Mouse (Mus musculus): ENCODE results near the gene Mmachc. TPM values are rescaled to one million over a fixed set of nuclear protein-coding genes. Genes with fewer than 3 reads are reported as not detected.
"Not testable (repeated sequence)": the region's sequence is repeated elsewhere in the genome, so short reads cannot be mapped to it uniquely, and the experiment has no call there.

Gene Mmachc
- polyA plus RNA-seq, 1 experiment from 2014 or later: 27.0 TPM

GRCm38 (mm10) chr4:116677808-116678207 lies 30.4 kb downstream of the Mmachc start:
- H3K4me1 ChIP-seq (ENCODE audit: insufficient read depth, low read length): no peaks in the 10 kb centered on the region
- H3K36me3 ChIP-seq (ENCODE audit: insufficient read depth, low read length): no peaks in the 10 kb centered on the region
- H3K9me3 ChIP-seq (ENCODE audit: low read length): no peaks in the 10 kb centered on the region
- H3K4me2 ChIP-seq (replicated peaks; ENCODE audit: low read depth, low read length): no peak overlapping the region
- H3K4me3 ChIP-seq (ENCODE audit: low read length): no peak overlapping the region
- no peak overlapping the region for H3K9ac ChIP-seq (replicated peaks; ENCODE audit: low read length)
- H3K27ac ChIP-seq (ENCODE audit: low read length): no peak overlapping the region
- no peaks in the 10 kb centered on the region for H3K27me3 ChIP-seq (ENCODE audit: insufficient read depth, low read length)
- WGBS: 65% methylated on average over 1 of the region's 1 CpGs
- no peak for ATAC-seq (ENCODE audit: low FRiP score, low TSS enrichment)

- H3K27me3 ChIP-seq (ENCODE audit: insufficient read depth, low read length): no peaks in the 10 kb centered on the region
- no peak overlapping the region for H3K9ac ChIP-seq (replicated peaks; ENCODE audit: low read length)
- 87% methylated on average over 3 of the region's 3 CpGs for whole genome bisulfite sequencing
- no peak for ATAC-seq (ENCODE audit: low FRiP score, low TSS enrichment)
- H3K36me3 ChIP-seq (ENCODE audit: insufficient read depth, low read length): no peaks in the 10 kb centered on the region
- no peaks in the 10 kb centered on the region for H3K9me3 ChIP-seq (ENCODE audit: low read length)
- H3K27ac ChIP-seq (ENCODE audit: low read length): no peak overlapping the region
- no peaks in the 10 kb centered on the region for H3K4me1 ChIP-seq (ENCODE audit: insufficient read depth, low read length)
- H3K4me2 ChIP-seq (replicated peaks; ENCODE audit: low read depth, low read length): no peak overlapping the region
- no peak overlapping the region for H3K4me3 ChIP-seq (ENCODE audit: low read length)
These were observed 32.2 kb downstream of the Mmachc start for GRCm38 (mm10) chr4:116676027-116676426.

GRCm38 (mm10) chr4:116674761-116675160 lies 33.4 kb downstream of the Mmachc start:
- ATAC-seq (ENCODE audit: low FRiP score, low TSS enrichment); H3K27me3 ChIP-seq (ENCODE audit: insufficient read depth, low read length); H3K27ac ChIP-seq (ENCODE audit: low read length); H3K4me3 ChIP-seq (ENCODE audit: low read length); H3K36me3 ChIP-seq (ENCODE audit: insufficient read depth, low read length); H3K9ac ChIP-seq (replicated peaks; ENCODE audit: low read length); H3K9me3 ChIP-seq (ENCODE audit: low read length); H3K4me1 ChIP-seq (ENCODE audit: insufficient read depth, low read length); H3K4me2 ChIP-seq (replicated peaks; ENCODE audit: low read depth, low read length): not testable (repeated sequence)
- 90% methylated on average over 6 of the region's 6 CpGs for WGBS

GRCm38 (mm10) chr4:116672785-116673184 lies 35.4 kb downstream of the Mmachc start:
- Histone ChIP-seq H3K27me3 (ENCODE audit: insufficient read depth, low read length) (no peaks in the 10 kb centered on the region), H3K9me3 (ENCODE audit: low read length) (no peaks in the 10 kb centered on the region), H3K4me1 (ENCODE audit: insufficient read depth, low read length) (no peaks in the 10 kb centered on the region), H3K9ac (replicated peaks; ENCODE audit: low read length) (no peak overlapping the region), H3K4me3 (ENCODE audit: low read length) (no peak overlapping the region), H3K27ac (ENCODE audit: low read length) (no peak overlapping the region), H3K36me3 (ENCODE audit: insufficient read depth, low read length) (no peaks in the 10 kb centered on the region), H3K4me2 (replicated peaks; ENCODE audit: low read depth, low read length) (no peak overlapping the region)
- WGBS: 41% methylated on average over 2 of the region's 2 CpGs
- ATAC-seq (ENCODE audit: low FRiP score, low TSS enrichment): peak; percentile 74

- H3K4me1 ChIP-seq (ENCODE audit: insufficient read depth, low read length): no peaks in the 10 kb centered on the region
- H3K9me3 ChIP-seq (ENCODE audit: low read length): no peaks in the 10 kb centered on the region
- no peaks in the 10 kb centered on the region for H3K27me3 ChIP-seq (ENCODE audit: insufficient read depth, low read length)
- no peak for ATAC-seq (ENCODE audit: low FRiP score, low TSS enrichment)
- 55% methylated on average over 2 of the region's 2 CpGs for WGBS
- H3K4me2 ChIP-seq (replicated peaks; ENCODE audit: low read depth, low read length): no peak overlapping the region
- no peak overlapping the region for H3K27ac ChIP-seq (ENCODE audit: low read length)
- no peaks in the 10 kb centered on the region for H3K36me3 ChIP-seq (ENCODE audit: insufficient read depth, low read length)
- no peak overlapping the region for H3K4me3 ChIP-seq (ENCODE audit: low read length)
- H3K9ac ChIP-seq (replicated peaks; ENCODE audit: low read length): no peak overlapping the region
These were observed 38.9 kb downstream of the Mmachc start for GRCm38 (mm10) chr4:116669291-116669690.

- Histone ChIP-seq H3K27me3 (ENCODE audit: insufficient read depth, low read length) (no peaks in the 10 kb centered on the region), H3K4me1 (ENCODE audit: insufficient read depth, low read length) (no peaks in the 10 kb centered on the region), H3K27ac (ENCODE audit: low read length) (peak overlapping the region; percentile 49; the same call in 1 of the 2 replicates), H3K9ac (replicated peaks; ENCODE audit: low read length) (no peak overlapping the region), H3K4me2 (replicated peaks; ENCODE audit: low read depth, low read length) (no peak overlapping the region), H3K36me3 (ENCODE audit: insufficient read depth, low read length) (no peaks in the 10 kb centered on the region), H3K9me3 (ENCODE audit: low read length) (no peaks in the 10 kb centered on the region), H3K4me3 (ENCODE audit: low read length) (no peak overlapping the region)
- WGBS: 50% methylated on average over 3 of the region's 3 CpGs
- 0 out of 2 replicates have a peak, but pooled peaks have one; percentile 27 for ATAC-seq (ENCODE audit: low FRiP score, low TSS enrichment)
These were observed 40.1 kb downstream of the Mmachc start for GRCm38 (mm10) chr4:116668145-116668544.

- Histone ChIP-seq H3K27me3 (ENCODE audit: insufficient read depth, low read length) (no peaks in the 10 kb centered on the region), H3K9ac (replicated peaks; ENCODE audit: low read length) (no peak overlapping the region), H3K4me2 (replicated peaks; ENCODE audit: low read depth, low read length) (no peak overlapping the region), H3K4me1 (ENCODE audit: insufficient read depth, low read length) (no peaks in the 10 kb centered on the region), H3K4me3 (ENCODE audit: low read length) (no peak overlapping the region), H3K36me3 (ENCODE audit: insufficient read depth, low read length) (no peaks in the 10 kb centered on the region), H3K27ac (ENCODE audit: low read length) (no peak overlapping the region), H3K9me3 (ENCODE audit: low read length) (no peaks in the 10 kb centered on the region)
- 54% methylated on average over 4 of the region's 4 CpGs for WGBS
- ATAC-seq (ENCODE audit: low FRiP score, low TSS enrichment): no peak
These were observed 41.6 kb downstream of the Mmachc start for GRCm38 (mm10) chr4:116666625-116667024.

GRCm38 (mm10) chr4:116661998-116662397 lies 46.2 kb downstream of the Mmachc start:
- no peak overlapping the region for H3K27ac ChIP-seq (ENCODE audit: low read length)
- no peak overlapping the region for H3K9ac ChIP-seq (replicated peaks; ENCODE audit: low read length)
- no peak for ATAC-seq (ENCODE audit: low FRiP score, low TSS enrichment)
- no peak overlapping the region for H3K4me2 ChIP-seq (replicated peaks; ENCODE audit: low read depth, low read length)
- H3K9me3 ChIP-seq (ENCODE audit: low read length): no peaks in the 10 kb centered on the region
- peaks cover 4% of the 10 kb centered on the region for H3K4me1 ChIP-seq (ENCODE audit: insufficient read depth, low read length)
- no peaks in the 10 kb centered on the region for H3K27me3 ChIP-seq (ENCODE audit: insufficient read depth, low read length)
- 83% methylated on average over 1 of the region's 1 CpGs for WGBS
- no peak overlapping the region for H3K4me3 ChIP-seq (ENCODE audit: low read length)
- H3K36me3 ChIP-seq (ENCODE audit: insufficient read depth, low read length): no peaks in the 10 kb centered on the region

- Histone ChIP-seq H3K27me3 (ENCODE audit: insufficient read depth, low read length) (no peaks in the 10 kb centered on the region), H3K9ac (replicated peaks; ENCODE audit: low read length) (no peak overlapping the region), H3K27ac (ENCODE audit: low read length) (no peak overlapping the region), H3K4me3 (ENCODE audit: low read length) (no peak overlapping the region), H3K36me3 (ENCODE audit: insufficient read depth, low read length) (no peaks in the 10 kb centered on the region), H3K4me2 (replicated peaks; ENCODE audit: low read depth, low read length) (no peak overlapping the region), H3K4me1 (ENCODE audit: insufficient read depth, low read length) (peaks cover 5% of the 10 kb centered on the region), H3K9me3 (ENCODE audit: low read length) (no peaks in the 10 kb centered on the region)
- ATAC-seq (ENCODE audit: low FRiP score, low TSS enrichment): no peak
- WGBS: 74% methylated on average over 6 of the region's 6 CpGs
These were observed 47.4 kb downstream of the Mmachc start for GRCm38 (mm10) chr4:116660829-116661228.

- H3K4me3 ChIP-seq (ENCODE audit: low read length); ATAC-seq (ENCODE audit: low FRiP score, low TSS enrichment); H3K9me3 ChIP-seq (ENCODE audit: low read length); H3K9ac ChIP-seq (replicated peaks; ENCODE audit: low read length); H3K36me3 ChIP-seq (ENCODE audit: insufficient read depth, low read length); H3K27me3 ChIP-seq (ENCODE audit: insufficient read depth, low read length); H3K4me1 ChIP-seq (ENCODE audit: insufficient read depth, low read length); H3K4me2 ChIP-seq (replicated peaks; ENCODE audit: low read depth, low read length): not testable (repeated sequence)
- H3K27ac ChIP-seq (ENCODE audit: low read length): peak overlapping the region; percentile 16
- WGBS: 77% methylated on average over 6 of the region's 6 CpGs
These were observed 48.3 kb downstream of the Mmachc start for GRCm38 (mm10) chr4:116659916-116660315.

Data from kidney, embryonic 16.5 days (tissue).